Mouse (Mus musculus) midbrain, postnatal 0 days (tissue): ENCODE results near the gene Pip5k1a. TPM values are rescaled to one million over a fixed set of nuclear protein-coding genes. Genes with fewer than 3 reads are reported as not detected.

Source experiments
- ATAC-seq: fragments of 200-750 bp; cut with Nextera tagmentation; 2 replicates; pipeline ENCODE4 v1.8.0; 2017; ENCODE audit warnings: moderate number of reproducible peaks, mild to moderate bottlenecking, moderate TSS enrichment, moderate library complexity; ENCODE audit not compliant: low FRiP score
- DNase-seq: peaks from one replicate; pipeline ENCODE4 v3.0.0-alpha.2; 2015; ENCODE audit warnings: low spot score
- H3K27ac ChIP-seq: fragments of 300-500 bp; sonication (generic); 2 replicates; pipeline ENCODE4 v1.5.1; 2014; ENCODE audit warnings: low read depth, mild to moderate bottlenecking, low read length, mixed read lengths
- H3K27me3 ChIP-seq: fragments of 300-500 bp; sonication (generic); 2 replicates; pipeline ENCODE4 v1.6.1; 2014; ENCODE audit warnings: low read length, control low read depth, mixed read lengths; ENCODE audit not compliant: insufficient read depth
- H3K36me3 ChIP-seq: fragments of 300-500 bp; sonication (generic); 2 replicates; pipeline ENCODE4 v1.6.1; 2014; ENCODE audit warnings: low read length, control low read depth, mixed read lengths; ENCODE audit not compliant: insufficient read depth
- H3K4me1 ChIP-seq: fragments of 300-500 bp; sonication (generic); 2 replicates; pipeline ENCODE4 v1.6.1; 2014; ENCODE audit warnings: mild to moderate bottlenecking, control low read depth, antibody characterized with exemption, low read length, mixed read lengths; ENCODE audit not compliant: insufficient read depth
- H3K4me2 ChIP-seq: fragments of 300-500 bp; sonication (generic); 2 replicates; pipeline ENCODE4 v1.6.1; 2014; ENCODE audit warnings: low read depth, mild to moderate bottlenecking, low read length, mixed read lengths; ENCODE audit not compliant: poor library complexity, severe bottlenecking
- H3K4me3 ChIP-seq: fragments of 300-500 bp; sonication (generic); 2 replicates; pipeline ENCODE4 v1.5.1; 2014; ENCODE audit warnings: low read depth, mild to moderate bottlenecking, low read length, moderate library complexity
- H3K9ac ChIP-seq: fragments of 300-500 bp; sonication (generic); replicated peaks from 2 replicates; pipeline ENCODE4 v1.6.1; 2014; ENCODE audit warnings: mild to moderate bottlenecking, low read length, moderate library complexity, mixed read lengths; ENCODE audit not compliant: poor library complexity, severe bottlenecking
- H3K9me3 ChIP-seq: fragments of 300-500 bp; sonication (generic); 2 replicates; pipeline ENCODE4 v1.6.1; 2016; ENCODE audit warnings: low read length, control low read depth
- CTCF ChIP-seq: IDR thresholded peaks from 2 replicates; pipeline ENCODE4 v1.5.1; 2016; ENCODE audit warnings: antibody characterized with exemption, mild to moderate bottlenecking
- WGBS: fragments of 180-500 bp; shearing (Covaris S2); extraction: QIAGEN DNeasy Blood & Tissue Kit; methylation state at CpG from one replicate; pipeline ENCODE4 v1.1.7; 2014; 5-methylcytosine and 5-hydroxymethylcytosine counted together
- polyA plus RNA-seq: library from polyadenylated mRNA; unstranded; fragments of >200 nt; fragmentation: Nextera tagmentation; extraction: Ambion mirVana; gene quantifications from 2 replicates; pipeline ENCODE4 v1.2.1, GENCODE M21; 2015
- total RNA-seq: library from RNA; depleted of rRNA; stranded (reverse); fragments of >200 nt; gene quantifications from 2 replicates; pipeline ENCODE4 v1.2.3, GENCODE M21; 2014

The Pip5k1a gene
- total and polyA plus RNA-seq, 2 experiments from 2014 or later: 13.3 to 20.1 TPM

GRCm38 (mm10) chr3:95053701-95054100, 53.0 kb downstream of the Pip5k1a start:
- H3K36me3 ChIP-seq: peaks cover 12% of the 10 kb centered on the region; the same call in 1 of the 2 replicates
- H3K4me2 ChIP-seq: no peak overlapping the region
- H3K27me3 ChIP-seq: no peaks in the 10 kb centered on the region
- H3K27ac ChIP-seq: no peak overlapping the region
- WGBS: 45% methylated on average over 3 of the region's 3 CpGs
- no peak overlapping the region for H3K9ac ChIP-seq
- H3K4me1 ChIP-seq: no peaks in the 10 kb centered on the region
- peak; percentile 78 for TF ChIP-seq CTCF
- no peak overlapping the region for H3K4me3 ChIP-seq
- peak; percentile 70 for DNase-seq
- H3K9me3 ChIP-seq: no peaks in the 10 kb centered on the region
- ATAC-seq: no peak

- no peaks in the 10 kb centered on the region for H3K9me3 ChIP-seq
- ATAC-seq: peak; percentile 52; the same call in 1 of the 2 replicates
These were observed 53.8 kb downstream of the Pip5k1a start for GRCm38 (mm10) chr3:95052959-95053358.

DNA sequence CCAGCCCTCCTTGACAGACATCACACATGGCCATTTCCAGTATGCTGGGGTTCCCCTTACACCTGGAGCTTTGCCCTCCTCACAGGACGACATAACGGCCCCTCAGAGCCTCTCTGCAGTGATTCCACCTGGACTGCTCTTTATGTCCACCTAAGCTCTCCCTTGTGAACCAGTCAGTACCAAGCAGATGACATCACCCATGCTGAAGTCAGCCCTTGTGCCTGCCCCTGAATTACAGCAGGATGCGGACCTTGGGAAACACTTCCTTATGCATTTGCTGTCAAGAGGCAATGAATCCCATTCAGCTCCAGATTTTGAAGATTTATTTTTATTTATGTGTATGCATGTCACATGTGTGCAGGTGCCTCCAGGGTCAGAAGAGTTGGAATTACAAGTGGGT, 58.8 kb downstream of the Pip5k1a start:
- Histone ChIP-seq H3K9me3 (no peaks in the 10 kb centered on the region), H3K4me2 (no peak overlapping the region), H3K9ac (no peak overlapping the region), H3K4me3 (no peak overlapping the region), H3K4me1 (no peaks in the 10 kb centered on the region), H3K27ac (no peak overlapping the region), H3K27me3 (no peaks in the 10 kb centered on the region), H3K36me3 (no peaks in the 10 kb centered on the region)
- DNase-seq (no peak), ATAC-seq (no peak)
- 67% methylated on average over 3 of the region's 3 CpGs for WGBS
- TF ChIP-seq CTCF: no peak

More at GRCm38 (mm10) chr3:95052959-95053358, 53.8 kb downstream of the Pip5k1a start:
- Histone ChIP-seq H3K36me3 (peaks cover 7% of the 10 kb centered on the region; the same call in 1 of the 2 replicates), H3K4me1 (no peaks in the 10 kb centered on the region), H3K9ac (no peak overlapping the region), H3K27me3 (no peaks in the 10 kb centered on the region), H3K4me2 (no peak overlapping the region), H3K27ac (no peak overlapping the region), H3K4me3 (no peak overlapping the region)
- peak; percentile 89 for TF ChIP-seq CTCF
- 58% methylated on average over 1 of the region's 1 CpGs for WGBS
- peak; percentile 78 for DNase-seq

- TF ChIP-seq CTCF: no peak
These were observed 60.2 kb downstream of the Pip5k1a start for GRCm38 (mm10) chr3:95046462-95047057.

DNA sequence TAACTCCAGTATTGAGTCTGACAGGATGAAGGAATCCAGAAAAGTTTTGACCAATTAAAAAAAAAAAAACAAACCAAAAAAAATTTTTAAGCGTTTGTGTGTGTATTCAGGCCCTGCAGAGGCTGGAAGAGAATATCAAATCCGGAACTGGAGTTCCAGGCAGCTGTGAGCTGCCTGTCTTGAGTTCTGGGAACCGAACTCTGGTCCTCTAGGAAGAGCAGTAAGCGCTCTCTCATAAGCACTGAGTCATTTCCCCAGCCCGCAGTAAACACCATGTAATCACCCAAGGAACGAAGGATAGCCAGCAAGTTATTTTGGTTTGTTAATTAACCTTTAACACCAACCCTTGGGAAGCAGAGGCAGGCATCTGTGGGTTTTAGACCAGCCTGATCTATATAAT, 63.5 kb downstream of the Pip5k1a start:
- no peak overlapping the region for H3K9ac ChIP-seq
- WGBS: 79% methylated on average over 6 of the region's 6 CpGs
- no peak overlapping the region for H3K4me3 ChIP-seq
- H3K27me3 ChIP-seq: no peaks in the 10 kb centered on the region
- peaks cover 5% of the 10 kb centered on the region; the same call in 1 of the 2 replicates for H3K36me3 ChIP-seq
- H3K9me3 ChIP-seq: no peaks in the 10 kb centered on the region
- no peak overlapping the region for H3K27ac ChIP-seq
- no peak for DNase-seq
- TF ChIP-seq CTCF: no peak
- no peak for ATAC-seq
- H3K4me2 ChIP-seq: no peak overlapping the region
- H3K4me1 ChIP-seq: no peaks in the 10 kb centered on the region; the same call in 1 of the 2 replicates

More at GRCm38 (mm10) chr3:95046462-95047057, 60.2 kb downstream of the Pip5k1a start:
- Histone ChIP-seq H3K9ac (no peak overlapping the region), H3K4me2 (no peak overlapping the region), H3K9me3 (no peaks in the 10 kb centered on the region), H3K4me3 (no peak overlapping the region), H3K27me3 (no peaks in the 10 kb centered on the region), H3K27ac (no peak overlapping the region), H3K36me3 (no peaks in the 10 kb centered on the region), H3K4me1 (no peaks in the 10 kb centered on the region; the same call in 1 of the 2 replicates)
- no peak for ATAC-seq
- 89% methylated on average over 11 of the region's 11 CpGs for WGBS
- no peak for DNase-seq

- DNase-seq: no peak
- Histone ChIP-seq H3K9ac (0 out of 2 replicates have a peak overlapping the region, but pooled peaks have one; percentile 14), H3K4me1 (no peaks in the 10 kb centered on the region; the same call in 1 of the 2 replicates), H3K27ac (peak overlapping the region; percentile 75), H3K4me2 (peak overlapping the region; percentile 40), H3K27me3 (no peaks in the 10 kb centered on the region), H3K4me3 (peak overlapping the region; percentile 73), H3K9me3 (no peaks in the 10 kb centered on the region), H3K36me3 (peaks cover 7% of the 10 kb centered on the region; the same call in 1 of the 2 replicates)
- WGBS: 28% methylated on average over 7 of the region's 7 CpGs
- ATAC-seq: peak; percentile 50; the same call in 1 of the 2 replicates
- no peak for TF ChIP-seq CTCF
These were observed 63.9 kb downstream of the Pip5k1a start for GRCm38 (mm10) chr3:95042838-95043229.
